Mouse (Mus musculus) neural tube, embryonic 11.5 days (tissue): ENCODE measurements around the gene Gh. TPM values are rescaled to one million over a fixed set of nuclear protein-coding genes. Genes with fewer than 3 reads are reported as not detected.
"Not testable (repeated sequence)": the region's sequence is repeated elsewhere in the genome, so short reads cannot be mapped to it uniquely, and the experiment has no call there.

Source experiments
- ATAC-seq: fragments of 200-750 bp; cut with Nextera tagmentation; 2 replicates; pipeline ENCODE4 v1.8.0; 2017; ENCODE audit warnings: moderate number of reproducible peaks, mild to moderate bottlenecking, moderate TSS enrichment, moderate library complexity; ENCODE audit not compliant: insufficient read depth, low FRiP score, low TSS enrichment
- DNase-seq: peaks from one replicate; pipeline ENCODE4 v3.0.0-alpha.2; 2015; ENCODE audit warnings: low spot score
- H3K27ac ChIP-seq: fragments of 300-500 bp; sonication (generic); 2 replicates; pipeline ENCODE4 v1.5.1; 2014; ENCODE audit warnings: low read depth, mild to moderate bottlenecking, low read length
- H3K27me3 ChIP-seq: fragments of 300-500 bp; sonication (generic); 2 replicates; pipeline ENCODE4 v1.6.1; 2014; ENCODE audit warnings: mild to moderate bottlenecking, low read length, mixed read lengths; ENCODE audit not compliant: control insufficient read depth, insufficient read depth
- H3K36me3 ChIP-seq: fragments of 300-500 bp; sonication (generic); 2 replicates; pipeline ENCODE4 v1.6.1; 2014; ENCODE audit warnings: mild to moderate bottlenecking, low read length, moderate library complexity, mixed read lengths; ENCODE audit not compliant: control insufficient read depth, insufficient read depth
- H3K4me1 ChIP-seq: fragments of 300-500 bp; sonication (generic); 2 replicates; pipeline ENCODE4 v1.6.1; 2014; ENCODE audit warnings: low read length, mixed read lengths; ENCODE audit not compliant: control insufficient read depth, insufficient read depth
- H3K4me2 ChIP-seq: fragments of 300-500 bp; sonication (generic); 2 replicates; pipeline ENCODE4 v1.6.1; 2014; ENCODE audit warnings: low read depth, mild to moderate bottlenecking, moderate library complexity
- H3K4me3 ChIP-seq: fragments of 300-500 bp; sonication (generic); 2 replicates; pipeline ENCODE4 v1.5.1; 2014; ENCODE audit warnings: low read depth, low read length
- H3K9ac ChIP-seq: fragments of 300-500 bp; sonication (generic); 2 replicates; pipeline ENCODE4 v1.6.1; 2014; ENCODE audit warnings: mild to moderate bottlenecking, low read length
- H3K9me3 ChIP-seq: fragments of 300-500 bp; sonication (generic); 2 replicates; pipeline ENCODE4 v1.6.1; 2016; ENCODE audit warnings: low read length; ENCODE audit not compliant: control insufficient read depth
- WGBS: fragments of 180-500 bp; shearing (Covaris S2); extraction: QIAGEN DNeasy Blood & Tissue Kit; methylation state at CpG from one replicate; pipeline ENCODE4 v1.1.7; 2014; 5-methylcytosine and 5-hydroxymethylcytosine counted together
- polyA plus RNA-seq: library from polyadenylated mRNA; unstranded; fragments of >200 nt; fragmentation: Nextera tagmentation; extraction: Ambion mirVana; gene quantifications from 2 replicates; pipeline ENCODE4 v1.2.1, GENCODE M21; 2014

Gh gene
- polyA plus RNA-seq, result not detected in 2 replicates

GRCm38 (mm10) chr11:106301765-106302164 lies at the start of gene Gh:
Gene Gh, minus strand, starts transcription at chr11:106301865.
- Histone ChIP-seq H3K27ac (no peak within 1 kb of the TSS), H3K4me2 (no peak within 1 kb of the TSS), H3K9ac (no peak within 1 kb of the TSS), H3K27me3 (no peaks in the 10 kb centered on the region), H3K36me3 (no peaks in the 10 kb centered on the region), H3K4me3 (no peak within 1 kb of the TSS), H3K4me1 (no peaks in the 10 kb centered on the region), H3K9me3 (no peaks in the 10 kb centered on the region)
- 83% methylated on average over 9 of the region's 9 CpGs for WGBS
- no peak for DNase-seq
- no peak for ATAC-seq

GRCm38 (mm10) chr11:106351253-106351652 lies 49.6 kb upstream of the Gh start:
- Histone ChIP-seq H3K27me3 (no peaks in the 10 kb centered on the region), H3K9me3 (no peaks in the 10 kb centered on the region), H3K4me1 (no peaks in the 10 kb centered on the region), H3K4me2 (no peak overlapping the region), H3K27ac (no peak overlapping the region), H3K9ac (no peak overlapping the region), H3K4me3 (no peak overlapping the region), H3K36me3 (no peaks in the 10 kb centered on the region)
- WGBS, result 68% methylated on average over 3 of the region's 3 CpGs
- DNase-seq (no peak), ATAC-seq (no peak)

GRCm38 (mm10) chr11:106350853-106351252 lies 49.2 kb upstream of the Gh start:
- H3K27me3 ChIP-seq, result no peaks in the 10 kb centered on the region
- H3K27ac ChIP-seq, result no peak overlapping the region
- H3K4me1 ChIP-seq, result no peaks in the 10 kb centered on the region
- H3K4me3 ChIP-seq, result no peak overlapping the region
- H3K4me2 ChIP-seq, result no peak overlapping the region
- no peaks in the 10 kb centered on the region for H3K36me3 ChIP-seq
- 43% methylated on average over 5 of the region's 5 CpGs for WGBS
- no peak for DNase-seq
- H3K9ac ChIP-seq, result no peak overlapping the region
- ATAC-seq, result no peak
- no peaks in the 10 kb centered on the region for H3K9me3 ChIP-seq

GRCm38 (mm10) chr11:106349772-106350171 lies 48.1 kb upstream of the Gh start:
- Histone ChIP-seq H3K9ac (no peak overlapping the region), H3K4me1 (no peaks in the 10 kb centered on the region), H3K27ac (no peak overlapping the region), H3K9me3 (no peaks in the 10 kb centered on the region), H3K4me2 (no peak overlapping the region), H3K27me3 (no peaks in the 10 kb centered on the region), H3K36me3 (no peaks in the 10 kb centered on the region), H3K4me3 (no peak overlapping the region)
- 83% methylated on average over 6 of the region's 6 CpGs for WGBS
- ATAC-seq, result no peak
- no peak for DNase-seq

- DNase-seq (no peak), ATAC-seq (no peak)
- WGBS, result 76% methylated on average over 6 of the region's 6 CpGs
- H3K9me3 ChIP-seq, result no peaks in the 10 kb centered on the region
- no peaks in the 10 kb centered on the region for H3K36me3 ChIP-seq
- H3K4me3 ChIP-seq, result no peak overlapping the region
- no peaks in the 10 kb centered on the region for H3K4me1 ChIP-seq
- no peak overlapping the region for H3K27ac ChIP-seq
- H3K4me2 ChIP-seq, result no peak overlapping the region
- no peaks in the 10 kb centered on the region for H3K27me3 ChIP-seq
- no peak overlapping the region for H3K9ac ChIP-seq
Measured at GRCm38 (mm10) chr11:106344910-106345309, 43.2 kb upstream of the Gh start.

- H3K27ac ChIP-seq, result no peak overlapping the region
- 86% methylated on average over 9 of the region's 9 CpGs for WGBS
- no peak overlapping the region for H3K4me2 ChIP-seq
- H3K27me3 ChIP-seq, result no peaks in the 10 kb centered on the region
- H3K4me3 ChIP-seq, result no peak overlapping the region
- H3K36me3 ChIP-seq, result no peaks in the 10 kb centered on the region
- H3K9ac ChIP-seq, result no peak overlapping the region
- H3K9me3 ChIP-seq, result no peaks in the 10 kb centered on the region
- no peaks in the 10 kb centered on the region for H3K4me1 ChIP-seq
- DNase-seq (no peak), ATAC-seq (no peak)
Measured at GRCm38 (mm10) chr11:106340990-106341520, 39.4 kb upstream of the Gh start.

- ATAC-seq, H3K4me3 ChIP-seq, H3K9me3 ChIP-seq, H3K27ac ChIP-seq, H3K9ac ChIP-seq, H3K4me1 ChIP-seq, H3K36me3 ChIP-seq, H3K27me3 ChIP-seq, H3K4me2 ChIP-seq, DNase-seq: not testable (repeated sequence)
- WGBS, result 97% methylated on average over 4 of the region's 4 CpGs
Measured at GRCm38 (mm10) chr11:106339323-106339722, 37.7 kb upstream of the Gh start.

GRCm38 (mm10) chr11:106338870-106339269 lies 37.2 kb upstream of the Gh start:
- Histone ChIP-seq H3K4me2 (no peak overlapping the region), H3K36me3 (no peaks in the 10 kb centered on the region), H3K4me3 (no peak overlapping the region), H3K27ac (no peak overlapping the region), H3K9me3 (no peaks in the 10 kb centered on the region), H3K4me1 (no peaks in the 10 kb centered on the region), H3K27me3 (no peaks in the 10 kb centered on the region), H3K9ac (no peak overlapping the region)
- ATAC-seq (no peak), DNase-seq (no peak)
- WGBS, result 83% methylated on average over 7 of the region's 7 CpGs

GRCm38 (mm10) chr11:106338029-106338428 lies 36.4 kb upstream of the Gh start:
- ATAC-seq (no peak), DNase-seq (no peak)
- H3K9ac ChIP-seq, result no peak overlapping the region
- no peak overlapping the region for H3K4me2 ChIP-seq
- no peak overlapping the region for H3K27ac ChIP-seq
- H3K36me3 ChIP-seq, result no peaks in the 10 kb centered on the region
- WGBS, result 77% methylated on average over 5 of the region's 5 CpGs
- no peaks in the 10 kb centered on the region for H3K9me3 ChIP-seq
- no peak overlapping the region for H3K4me3 ChIP-seq
- no peaks in the 10 kb centered on the region for H3K27me3 ChIP-seq
- H3K4me1 ChIP-seq, result no peaks in the 10 kb centered on the region
